Mouse (Mus musculus) spleen, adult 2 months (tissue): Measurements from ENCODE around the gene Gjb6.

ENCODE experiments used
- CTCF ChIP-seq: fragments of 200-500 bp; IDR thresholded peaks from 2 replicates; pipeline ENCODE4 v1.5.1; 2011; ENCODE audit warnings: mild to moderate bottlenecking, inconsistent platforms; ENCODE audit not compliant: insufficient read depth, insufficient read length, insufficient replicate concordance; ENCODE audit errors: extremely low read depth
- POLR2A ChIP-seq: fragments of 200-500 bp; IDR thresholded peaks from 2 replicates; pipeline ENCODE4 v1.6.1; 2011; ENCODE audit warnings: low read depth, low read length, inconsistent platforms

GRCm38 (mm10) chr14:57115823-57116544 lies 17.4 kb downstream of the Gjb6 start, which contains the start of gene Gm4491:
- TF ChIP-seq CTCF (no peak), POLR2A (no peak)
